Mouse (Mus musculus): ENCODE results near the gene Gjb6.

The Gjb6 gene

DNA sequence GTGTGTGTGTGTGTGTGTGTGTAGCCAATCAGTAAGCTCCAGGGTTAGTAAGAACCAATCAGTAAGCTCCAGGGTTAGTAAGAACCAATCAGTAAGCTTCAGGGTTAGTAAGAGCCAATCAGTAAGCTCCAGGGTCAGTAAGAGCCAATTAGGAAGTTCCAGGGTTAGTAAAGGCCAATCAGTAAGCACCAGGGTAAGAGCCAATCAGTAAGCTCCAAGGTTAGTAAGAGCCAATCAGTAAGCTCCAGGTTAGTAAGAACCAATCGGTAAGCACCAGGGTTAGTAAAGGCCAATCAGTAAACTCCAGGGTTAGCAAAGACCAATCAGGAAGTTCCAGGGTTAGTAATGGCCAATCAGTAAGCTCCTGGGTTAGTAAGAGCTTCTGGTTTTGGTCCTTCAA lies 50.5 kb downstream of the Gjb6 start:
- no peak for DNase-seq

DNA sequence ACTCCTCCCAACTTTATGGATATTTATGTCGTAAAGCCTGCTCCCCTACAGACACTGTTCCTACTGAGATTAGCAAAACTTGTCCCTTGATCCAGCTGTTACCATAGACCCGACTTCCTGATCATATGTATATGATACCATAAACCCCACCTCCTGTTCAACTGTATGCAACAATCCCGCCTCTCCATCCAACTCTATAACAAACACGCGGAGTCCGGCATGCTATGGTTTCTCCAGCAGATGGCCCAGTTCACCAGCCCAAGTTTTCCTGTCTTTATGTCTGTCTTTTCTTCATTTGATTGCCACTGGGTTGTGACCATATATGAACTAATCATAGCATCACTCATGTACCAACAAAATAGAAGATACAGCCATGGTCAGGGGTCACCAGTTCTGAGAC lies 57.9 kb downstream of the Gjb6 start:
- DNase-seq = no peak

Measured in lung, postnatal 4 days (tissue).